Mouse (Mus musculus): Measurements from ENCODE around the gene Dctd. TPM values are rescaled to one million over a fixed set of nuclear protein-coding genes. Genes with fewer than 3 reads are reported as not detected.

Dctd gene
- polyA plus RNA-seq, 1 experiment from 2014 or later, result 10.4 TPM

DNA sequence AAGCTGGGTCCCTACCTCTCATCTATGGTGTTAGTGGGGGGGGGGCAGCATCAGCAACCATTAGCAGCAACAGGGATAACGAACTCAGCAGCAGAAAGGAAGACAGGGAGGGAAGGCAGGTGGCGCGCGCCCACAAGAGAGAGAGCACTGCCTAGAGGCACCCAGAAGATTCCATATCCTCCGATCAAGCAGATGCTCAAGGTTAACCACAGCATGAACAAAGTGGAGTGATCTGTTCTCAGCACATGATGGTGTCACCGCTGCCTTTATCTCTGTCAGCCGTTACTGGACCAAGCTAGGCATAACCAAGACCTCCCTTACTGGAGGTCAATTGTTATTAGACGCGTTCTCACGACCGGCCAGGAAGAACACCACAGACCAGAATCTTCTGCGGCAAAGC lies 89.7 kb downstream of the Dctd start:
- DNase-seq (no peak), ATAC-seq (ENCODE audit: low FRiP score, low TSS enrichment) (no peak)
- WGBS, result 96% methylated on average over 12 of the region's 12 CpGs

DNA sequence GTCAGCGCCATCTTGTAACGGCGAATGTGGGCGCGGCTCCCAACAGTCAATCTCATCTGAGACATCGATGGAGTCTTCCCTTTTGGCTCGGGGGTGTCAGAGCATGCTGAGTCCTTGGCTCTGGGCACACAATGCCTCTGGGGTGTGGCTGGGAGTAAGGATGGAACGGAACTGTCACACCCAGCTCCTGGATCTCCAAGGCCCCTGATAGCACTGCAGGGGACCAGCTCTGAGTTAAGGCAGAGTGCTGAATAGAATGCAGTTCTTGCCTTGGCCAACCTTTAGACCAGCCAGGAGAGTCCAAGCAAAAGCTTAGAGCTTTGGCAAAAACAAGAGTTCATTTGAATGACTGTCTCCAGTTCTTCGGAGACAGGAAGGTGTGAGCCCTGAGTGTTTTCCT lies 97.1 kb downstream of the Dctd start:
- no peaks in the 10 kb centered on the region for H3K36me3 ChIP-seq (ENCODE audit: control insufficient read depth, insufficient read depth, low read length)
- H3K4me1 ChIP-seq (ENCODE audit: control insufficient read depth, insufficient read depth, low read length), result no peaks in the 10 kb centered on the region
- no peaks in the 10 kb centered on the region for H3K9me3 ChIP-seq (ENCODE audit: control insufficient read depth, low read length)
- no peak overlapping the region for H3K27ac ChIP-seq (replicated peaks; ENCODE audit: low read depth, low read length)
- no peak overlapping the region for H3K9ac ChIP-seq (replicated peaks; ENCODE audit: low read length)
- H3K27me3 ChIP-seq (ENCODE audit: control insufficient read depth, insufficient read depth, low read length), result no peaks in the 10 kb centered on the region
- WGBS, result 96% methylated on average over 9 of the region's 9 CpGs
- no peak overlapping the region for H3K4me3 ChIP-seq (replicated peaks; ENCODE audit: low read depth, low read length)
- DNase-seq (no peak), ATAC-seq (ENCODE audit: low FRiP score, low TSS enrichment) (no peak)
- H3K4me2 ChIP-seq (ENCODE audit: low read length), result no peak overlapping the region

More for the DNA sequence above, 89.7 kb downstream of the Dctd start:
- Histone ChIP-seq H3K4me3 (replicated peaks; ENCODE audit: low read depth, low read length) (no peak overlapping the region), H3K27me3 (ENCODE audit: control insufficient read depth, insufficient read depth, low read length) (no peaks in the 10 kb centered on the region), H3K9ac (replicated peaks; ENCODE audit: low read length) (no peak overlapping the region), H3K36me3 (ENCODE audit: control insufficient read depth, insufficient read depth, low read length) (no peaks in the 10 kb centered on the region), H3K27ac (replicated peaks; ENCODE audit: low read depth, low read length) (no peak overlapping the region), H3K4me1 (ENCODE audit: control insufficient read depth, insufficient read depth, low read length) (no peaks in the 10 kb centered on the region), H3K9me3 (ENCODE audit: control insufficient read depth, low read length) (no peaks in the 10 kb centered on the region), H3K4me2 (ENCODE audit: low read length) (no peak overlapping the region)

DNA sequence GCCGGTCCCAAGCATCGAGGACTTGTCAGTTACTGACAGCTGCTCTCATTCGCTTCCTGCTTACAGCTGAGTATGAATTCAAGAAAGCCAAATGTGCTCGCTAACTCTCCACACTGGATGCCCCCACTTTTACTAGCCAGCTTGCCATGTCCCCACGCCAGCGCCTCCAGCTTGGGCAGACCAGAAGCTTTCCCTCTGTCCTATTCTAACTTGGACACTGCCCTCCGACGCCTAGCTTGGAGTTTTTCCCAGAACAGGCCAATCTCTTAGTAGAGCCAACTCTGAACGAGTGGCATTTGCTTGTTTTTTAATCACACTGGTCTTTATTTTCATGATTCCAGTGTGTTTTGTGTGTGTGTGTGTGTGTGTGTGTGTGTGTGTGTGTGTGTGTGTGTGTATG lies 100.3 kb downstream of the Dctd start:
- Histone ChIP-seq H3K4me1 (ENCODE audit: control insufficient read depth, insufficient read depth, low read length) (no peaks in the 10 kb centered on the region), H3K27ac (replicated peaks; ENCODE audit: low read depth, low read length) (no peak overlapping the region), H3K4me2 (ENCODE audit: low read length) (no peak overlapping the region), H3K36me3 (ENCODE audit: control insufficient read depth, insufficient read depth, low read length) (no peaks in the 10 kb centered on the region), H3K9me3 (ENCODE audit: control insufficient read depth, low read length) (no peaks in the 10 kb centered on the region), H3K9ac (replicated peaks; ENCODE audit: low read length) (no peak overlapping the region), H3K4me3 (replicated peaks; ENCODE audit: low read depth, low read length) (no peak overlapping the region), H3K27me3 (ENCODE audit: control insufficient read depth, insufficient read depth, low read length) (no peaks in the 10 kb centered on the region)
- no peak for DNase-seq
- WGBS, result 93% methylated on average over 9 of the region's 9 CpGs
- ATAC-seq (ENCODE audit: low FRiP score, low TSS enrichment), result no peak

DNA sequence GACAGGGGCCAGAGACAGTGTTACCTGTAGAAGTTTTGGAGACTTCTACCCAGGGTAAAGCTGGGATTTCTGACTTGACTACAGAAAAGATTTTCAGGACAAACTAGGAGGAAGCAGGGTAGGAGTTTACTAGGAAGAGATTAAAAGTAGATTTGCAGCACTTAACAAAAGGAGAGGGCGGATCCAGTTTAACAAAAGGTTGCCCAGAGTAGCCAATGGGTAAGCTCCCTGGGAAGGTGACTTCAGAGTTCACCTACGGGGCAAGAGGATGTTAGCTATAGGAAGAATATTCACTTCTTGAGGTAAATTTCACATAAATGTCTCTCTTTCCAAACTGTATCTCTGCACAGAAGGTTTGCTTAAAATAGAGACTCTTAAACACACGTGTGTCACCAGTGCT lies 103.7 kb downstream of the Dctd start:
- Histone ChIP-seq H3K9ac (replicated peaks; ENCODE audit: low read length) (no peak overlapping the region), H3K4me1 (ENCODE audit: control insufficient read depth, insufficient read depth, low read length) (no peaks in the 10 kb centered on the region), H3K4me3 (replicated peaks; ENCODE audit: low read depth, low read length) (no peak overlapping the region), H3K27ac (replicated peaks; ENCODE audit: low read depth, low read length) (no peak overlapping the region), H3K9me3 (ENCODE audit: control insufficient read depth, low read length) (no peaks in the 10 kb centered on the region), H3K4me2 (ENCODE audit: low read length) (no peak overlapping the region), H3K36me3 (ENCODE audit: control insufficient read depth, insufficient read depth, low read length) (no peaks in the 10 kb centered on the region), H3K27me3 (ENCODE audit: control insufficient read depth, insufficient read depth, low read length) (no peaks in the 10 kb centered on the region)
- WGBS, result 48% methylated on average over 3 of the region's 3 CpGs
- ATAC-seq (ENCODE audit: low FRiP score, low TSS enrichment) (no peak), DNase-seq (no peak)

Other genes starting within 250 kb of the Dctd start
- 4.1 and 6.6 TPM in 2 replicates for gene Wwc2, start 108.2 kb upstream of the Dctd start, polyA plus RNA-seq (2014; fragmentation: Nextera tagmentation; extraction: Ambion mirVana)